Mouse (Mus musculus) stomach, embryonic 16.5 days (tissue): Measurements from ENCODE around the gene Col4a3bp. TPM values are rescaled to one million over a fixed set of nuclear protein-coding genes. Genes with fewer than 3 reads are reported as not detected.

ENCODE experiments used
- ATAC-seq: fragments of 200-750 bp; cut with Nextera tagmentation; 2 replicates; pipeline ENCODE4 v1.8.0; 2017; ENCODE audit warnings: moderate number of reproducible peaks, moderate TSS enrichment; ENCODE audit not compliant: insufficient read depth, low FRiP score
- H3K27ac ChIP-seq: fragments of 300-500 bp; sonication (generic); 2 replicates; pipeline ENCODE4 v1.5.1; 2014; ENCODE audit warnings: low read length
- H3K27me3 ChIP-seq: fragments of 300-500 bp; sonication (generic); 2 replicates; pipeline ENCODE4 v1.6.1; 2014; ENCODE audit warnings: low read length, control low read depth, mixed read lengths; ENCODE audit not compliant: control insufficient read depth, insufficient read depth
- H3K36me3 ChIP-seq: fragments of 300-500 bp; sonication (generic); 2 replicates; pipeline ENCODE4 v1.6.1; 2014; ENCODE audit warnings: low read length; ENCODE audit not compliant: control insufficient read depth, insufficient read depth
- H3K4me1 ChIP-seq: fragments of 300-500 bp; sonication (generic); 2 replicates; pipeline ENCODE4 v1.6.1; 2014; ENCODE audit warnings: low read length, control low read depth, mixed read lengths; ENCODE audit not compliant: control insufficient read depth, insufficient read depth
- H3K4me2 ChIP-seq: fragments of 300-500 bp; sonication (generic); 2 replicates; pipeline ENCODE4 v1.6.1; 2014; ENCODE audit warnings: low read depth, low read length, mixed read lengths
- H3K4me3 ChIP-seq: fragments of 300-500 bp; sonication (generic); replicated peaks from 2 replicates; pipeline ENCODE4 v1.5.1; 2014; ENCODE audit warnings: mild to moderate bottlenecking, low read length
- H3K9ac ChIP-seq: fragments of 300-500 bp; sonication (generic); 2 replicates; pipeline ENCODE4 v1.6.1; 2014; ENCODE audit warnings: low read length
- H3K9me3 ChIP-seq: fragments of 300-500 bp; sonication (generic); replicated peaks from 2 replicates; pipeline ENCODE4 v1.6.1; 2016; ENCODE audit warnings: low read length, control low read depth; ENCODE audit not compliant: control insufficient read depth
- WGBS: fragments of 180-500 bp; shearing (Covaris S2); extraction: QIAGEN DNeasy Blood & Tissue Kit; methylation state at CpG from one replicate; pipeline ENCODE4 v1.1.7; 2014; 5-methylcytosine and 5-hydroxymethylcytosine counted together
- polyA plus RNA-seq: library from polyadenylated mRNA; unstranded; fragments of >200 nt; fragmentation: Nextera tagmentation; extraction: Ambion mirVana; gene quantifications from 2 replicates; pipeline ENCODE4 v1.2.1, GENCODE M21; 2015

Col4a3bp gene
- polyA plus RNA-seq, 1 experiment from 2014 or later: 10.4 TPM

GRCm38 (mm10) chr13:96684779-96685178 is 142.4 kb downstream of the Col4a3bp start:
- Histone ChIP-seq H3K4me2 (no peak overlapping the region), H3K27ac (no peak overlapping the region), H3K4me1 (peaks cover 3% of the 10 kb centered on the region; the same call in 1 of the 2 replicates), H3K27me3 (no peaks in the 10 kb centered on the region), H3K4me3 (no peak overlapping the region), H3K36me3 (no peaks in the 10 kb centered on the region), H3K9me3 (no peaks in the 10 kb centered on the region), H3K9ac (no peak overlapping the region)
- no peak for ATAC-seq
- WGBS: 77% methylated on average over 5 of the region's 5 CpGs

- Histone ChIP-seq H3K9me3 (no peaks in the 10 kb centered on the region), H3K27ac (no peak overlapping the region), H3K4me3 (no peak overlapping the region), H3K4me1 (no peaks in the 10 kb centered on the region), H3K9ac (no peak overlapping the region), H3K36me3 (no peaks in the 10 kb centered on the region), H3K27me3 (no peaks in the 10 kb centered on the region), H3K4me2 (no peak overlapping the region)
- 79% methylated on average over 9 of the region's 9 CpGs for WGBS
- ATAC-seq: no peak
Measured at GRCm38 (mm10) chr13:96687261-96687660, 144.8 kb downstream of the Col4a3bp start.

Other genes starting within 250 kb of the Col4a3bp start
- 11.9 and 12.6 TPM in 2 replicates for gene Poc5, start 154.3 kb upstream of the Col4a3bp start, polyA plus RNA-seq
- gene Ankdd1b, start 71.4 kb upstream of the Col4a3bp start, polyA plus RNA-seq: 1.9 and 3.1 TPM in 2 replicates
- gene Gm17622, start 51.9 kb upstream of the Col4a3bp start, polyA plus RNA-seq: not detected in 2 replicates
- gene Polk, start within 50 bp of the Col4a3bp start, polyA plus RNA-seq: 11.1 and 12.0 TPM in 2 replicates
- 74.6 and 78.9 TPM in 2 replicates for gene Hmgcr, start 128.3 kb downstream of the Col4a3bp start, polyA plus RNA-seq
- not detected in 2 replicates for gene Ankrd31, start 205.7 kb downstream of the Col4a3bp start, polyA plus RNA-seq